Mouse (Mus musculus) thymus, postnatal 0 days (tissue): ENCODE measurements around the gene Vmn2r74. TPM values are rescaled to one million over a fixed set of nuclear protein-coding genes. Genes with fewer than 3 reads are reported as not detected.

Experiments used
- DNase-seq: peaks from one replicate; pipeline ENCODE4 v3.0.0-alpha.2; 2015; ENCODE audit warnings: low spot score
- polyA plus RNA-seq: library from polyadenylated mRNA; unstranded; fragments of >200 nt; fragmentation: Nextera tagmentation; extraction: Ambion mirVana; gene quantifications from 2 replicates; pipeline ENCODE4 v1.2.1, GENCODE M21; 2015

The Vmn2r74 gene
- not detected in 2 replicates for polyA plus RNA-seq

DNA sequence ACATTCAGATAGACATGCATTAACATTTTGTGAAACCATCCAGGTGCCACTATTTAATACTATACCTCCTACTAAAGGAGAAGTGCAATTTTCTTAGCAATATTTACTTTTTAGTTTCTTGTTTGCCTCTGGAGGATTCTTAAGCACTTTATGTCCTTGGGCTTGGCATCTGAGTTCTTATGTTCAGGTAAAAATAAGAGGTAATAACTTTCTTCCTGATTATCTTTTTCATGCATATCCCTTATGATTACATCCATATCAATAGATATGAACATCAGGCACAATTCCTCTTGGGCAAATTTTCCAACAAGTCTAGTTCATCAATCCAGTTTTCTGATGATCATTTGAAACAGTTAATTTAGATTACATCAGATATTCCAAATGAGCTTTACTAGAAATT is at the start of gene Vmn2r74:
Gene Vmn2r74 (minus strand): TSS at position 101 of the 400 bp plus-strand sequence.
- no peak for DNase-seq

DNA sequence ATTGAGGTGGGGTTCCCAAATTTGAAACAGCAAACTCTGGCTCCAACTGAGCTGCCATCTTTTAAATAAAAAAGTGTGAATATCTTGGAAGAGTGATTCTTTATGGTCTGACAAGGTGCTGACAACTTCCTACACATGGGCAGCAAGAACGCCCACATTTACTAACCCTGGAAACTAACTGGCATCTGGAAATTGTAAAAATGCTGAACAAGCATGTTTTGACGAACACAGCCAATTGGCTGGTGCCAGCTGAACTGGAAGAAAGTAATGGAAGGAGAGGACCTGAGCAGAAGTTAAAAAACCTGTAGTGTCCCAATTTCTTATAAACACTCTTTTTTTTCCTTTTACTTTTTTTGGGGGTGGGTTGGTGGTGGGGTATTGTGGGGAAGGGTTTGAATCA is 46.1 kb upstream of the Vmn2r74 start:
- DNase-seq = no peak

Other genes starting within 250 kb of the Vmn2r74 start
- not detected in 2 replicates for gene Vmn2r72, start 206.5 kb downstream of the Vmn2r74 start, polyA plus RNA-seq
- gene Vmn2r73, start 85.4 kb downstream of the Vmn2r74 start, polyA plus RNA-seq = not detected in 2 replicates
- not detected in 2 replicates for gene Vmn2r75, start 210.1 kb upstream of the Vmn2r74 start, polyA plus RNA-seq